Mouse (Mus musculus) forebrain, embryonic 13.5 days (tissue): ENCODE data around the gene Tns1. TPM values are rescaled to one million over a fixed set of nuclear protein-coding genes. Genes with fewer than 3 reads are reported as not detected.
"Not testable (repeated sequence)": the region's sequence is repeated elsewhere in the genome, so short reads cannot be mapped to it uniquely, and the experiment has no call there.

Source experiments
- ATAC-seq: fragments of 200-750 bp; cut with Nextera tagmentation; 2 replicates; pipeline ENCODE4 v1.8.0; 2017
- H3K27ac ChIP-seq: fragments of 300-500 bp; sonication (generic); 2 replicates; pipeline ENCODE4 v1.5.1; 2015; ENCODE audit warnings: inconsistent platforms, mild to moderate bottlenecking, moderate library complexity
- H3K27me3 ChIP-seq: fragments of 300-500 bp; sonication (generic); 2 replicates; pipeline ENCODE4 v1.6.1; 2015; ENCODE audit warnings: mild to moderate bottlenecking, inconsistent platforms
- H3K36me3 ChIP-seq: fragments of 300-500 bp; sonication (generic); 2 replicates; pipeline ENCODE4 v1.6.1; 2015; ENCODE audit warnings: mild to moderate bottlenecking, inconsistent platforms; ENCODE audit not compliant: poor library complexity, severe bottlenecking
- H3K4me1 ChIP-seq: fragments of 300-500 bp; sonication (generic); 2 replicates; pipeline ENCODE4 v1.6.1; 2015; ENCODE audit warnings: inconsistent platforms
- H3K4me2 ChIP-seq: fragments of 300-500 bp; sonication (generic); 2 replicates; pipeline ENCODE4 v1.6.1; 2015; ENCODE audit warnings: inconsistent platforms, mild to moderate bottlenecking, moderate library complexity
- H3K4me3 ChIP-seq: fragments of 300-500 bp; sonication (generic); 2 replicates; pipeline ENCODE4 v1.5.1; 2015; ENCODE audit warnings: mild to moderate bottlenecking, inconsistent platforms
- H3K9ac ChIP-seq: fragments of 300-500 bp; sonication (generic); 2 replicates; pipeline ENCODE4 v1.6.1; 2015; ENCODE audit warnings: mild to moderate bottlenecking, inconsistent platforms
- H3K9me3 ChIP-seq: fragments of 300-500 bp; sonication (generic); replicated peaks from 2 replicates; pipeline ENCODE4 v1.6.1; 2016; ENCODE audit warnings: inconsistent platforms
- WGBS: fragments of 180-500 bp; shearing (Covaris S2); methylation state at CpG from one replicate; pipeline ENCODE4 v1.1.7; 2015; 5-methylcytosine and 5-hydroxymethylcytosine counted together
- polyA plus RNA-seq: library from polyadenylated mRNA; unstranded; fragments of >200 nt; fragmentation: Nextera tagmentation; extraction: Ambion mirVana; gene quantifications from 2 replicates; pipeline ENCODE4 v1.2.1, GENCODE M21; 2015

Gene Tns1
- polyA plus RNA-seq, 1 experiment from 2014 or later, result 10.4 TPM

DNA sequence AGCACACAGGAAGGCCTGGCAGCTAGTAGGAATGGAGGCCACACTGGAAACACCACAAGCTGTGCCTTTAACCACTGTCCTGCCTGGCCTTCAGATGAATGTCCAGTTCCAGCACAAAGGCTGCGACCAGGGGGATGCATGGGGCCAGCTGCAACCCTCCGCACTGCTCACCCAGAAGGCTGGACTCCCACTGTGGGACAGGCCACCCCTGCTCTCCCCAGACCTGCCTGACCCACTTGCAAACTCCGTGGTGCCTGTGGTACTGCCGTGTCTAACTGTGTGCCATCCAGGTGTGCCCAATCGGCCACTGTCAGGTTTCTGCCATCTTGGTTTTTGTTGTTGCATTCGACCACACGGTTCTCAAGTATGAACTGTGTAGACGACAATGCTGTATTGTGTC, 219.6 kb downstream of the Tns1 start:
- ATAC-seq, result no peak
- no peak overlapping the region for H3K9ac ChIP-seq
- no peaks in the 10 kb centered on the region for H3K9me3 ChIP-seq
- no peak overlapping the region for H3K4me3 ChIP-seq
- no peak overlapping the region for H3K27ac ChIP-seq
- H3K27me3 ChIP-seq, result no peaks in the 10 kb centered on the region
- 88% methylated on average over 8 of the region's 8 CpGs for WGBS
- H3K4me2 ChIP-seq, result no peak overlapping the region
- peaks cover 10% of the 10 kb centered on the region for H3K4me1 ChIP-seq
- no peaks in the 10 kb centered on the region for H3K36me3 ChIP-seq

DNA sequence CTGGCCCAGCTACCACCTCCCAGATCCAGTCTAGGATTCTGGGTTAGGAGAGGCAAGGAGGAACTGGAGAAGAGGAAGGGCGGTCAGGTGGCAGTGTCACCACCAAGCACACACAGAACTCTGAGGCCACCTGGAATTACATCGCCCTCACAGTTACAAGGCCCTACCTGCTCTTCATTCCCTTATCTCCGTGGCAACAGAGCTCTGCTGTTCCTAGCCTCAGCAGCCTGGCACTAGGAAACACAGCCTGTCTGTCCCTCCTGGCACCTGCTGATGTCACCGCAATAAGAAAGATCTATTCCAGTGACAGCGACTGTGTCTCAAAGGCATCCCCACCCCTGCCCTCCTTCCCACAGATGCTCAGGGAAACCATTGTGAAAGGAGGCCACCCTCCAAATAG, 221.2 kb downstream of the Tns1 start:
- H3K4me2 ChIP-seq, result no peak overlapping the region
- peaks cover 10% of the 10 kb centered on the region for H3K4me1 ChIP-seq
- H3K36me3 ChIP-seq, result no peaks in the 10 kb centered on the region
- H3K27ac ChIP-seq, result no peak overlapping the region
- H3K4me3 ChIP-seq, result no peak overlapping the region
- no peak overlapping the region for H3K9ac ChIP-seq
- H3K27me3 ChIP-seq, result no peaks in the 10 kb centered on the region
- no peaks in the 10 kb centered on the region for H3K9me3 ChIP-seq
- WGBS, result 86% methylated on average over 5 of the region's 5 CpGs
- 0 out of 2 replicates have a peak, but pooled peaks have one; percentile 28 for ATAC-seq

DNA sequence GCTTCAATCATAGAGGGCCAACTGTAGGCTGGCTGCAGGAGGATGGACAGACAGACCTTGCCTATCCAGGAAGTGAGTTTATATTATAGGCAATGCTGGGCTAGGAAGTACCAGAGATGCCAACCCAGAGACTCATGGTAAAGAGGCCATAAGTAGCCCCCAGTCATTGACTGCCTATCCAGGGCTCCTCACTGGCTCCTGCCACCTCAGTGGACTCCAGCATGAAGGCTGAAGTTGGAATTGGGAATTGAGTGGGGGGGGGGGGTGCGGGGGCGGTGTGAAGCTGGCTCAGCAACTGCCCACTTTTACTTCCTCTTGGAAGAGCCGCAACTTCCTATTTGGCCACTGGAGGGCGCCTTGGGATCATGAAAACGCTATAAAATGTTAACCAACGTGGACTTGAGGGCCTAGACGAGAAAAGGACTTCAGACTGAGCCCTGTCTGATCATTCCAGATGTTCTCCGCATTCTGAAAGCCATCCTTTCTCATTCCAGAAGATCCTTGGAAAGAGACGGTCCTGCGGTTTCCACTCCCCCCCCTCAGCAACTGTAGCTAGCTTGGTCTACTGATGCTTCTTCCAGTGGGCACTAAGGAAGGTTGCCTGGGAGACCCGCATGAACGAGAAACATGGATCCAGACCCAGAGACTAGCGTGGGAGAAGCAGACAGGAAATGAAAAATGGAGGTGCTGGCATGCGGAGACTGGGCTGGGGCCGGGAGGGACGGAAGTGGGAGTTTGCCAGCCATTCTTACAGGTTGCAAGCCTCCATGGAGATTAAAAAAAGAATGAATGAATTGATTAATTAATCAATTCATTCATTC, 221.9 kb downstream of the Tns1 start:
- Histone ChIP-seq H3K4me1 (peaks cover 10% of the 10 kb centered on the region), H3K9me3 (no peaks in the 10 kb centered on the region), H3K9ac (no peak overlapping the region), H3K27me3 (no peaks in the 10 kb centered on the region), H3K36me3 (no peaks in the 10 kb centered on the region), H3K4me3 (no peak overlapping the region), H3K4me2 (no peak overlapping the region), H3K27ac (no peak overlapping the region)
- peak; percentile 57 for ATAC-seq
- WGBS, result 27% methylated on average over 16 of the region's 16 CpGs

DNA sequence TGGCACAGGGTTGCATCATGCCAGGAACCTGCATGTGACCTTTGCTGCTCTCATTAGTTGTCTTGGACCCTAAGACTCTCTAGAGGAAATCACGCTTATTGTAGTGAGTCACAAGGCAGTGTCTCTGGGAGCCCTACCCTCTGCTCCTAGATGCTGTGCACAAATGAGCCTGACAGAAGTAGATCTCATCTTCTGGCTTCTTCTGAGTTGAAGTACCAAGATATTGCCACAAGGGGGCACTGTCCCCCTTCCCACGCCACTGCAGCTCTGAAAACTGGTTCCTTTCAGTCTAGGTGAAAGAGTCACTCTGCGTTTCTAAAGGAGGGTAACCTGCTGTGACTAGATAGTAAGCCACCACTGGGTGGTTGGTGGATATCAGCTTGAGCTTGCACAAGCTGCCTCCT, 222.8 kb downstream of the Tns1 start:
- no peak overlapping the region for H3K9ac ChIP-seq
- 4% methylated on average over 3 of the region's 3 CpGs for WGBS
- H3K9me3 ChIP-seq, result no peaks in the 10 kb centered on the region
- no peak overlapping the region for H3K4me2 ChIP-seq
- H3K27ac ChIP-seq, result no peak overlapping the region
- H3K27me3 ChIP-seq, result no peaks in the 10 kb centered on the region
- peak; percentile 70 for ATAC-seq
- peaks cover 10% of the 10 kb centered on the region for H3K4me1 ChIP-seq
- no peak overlapping the region for H3K4me3 ChIP-seq
- H3K36me3 ChIP-seq, result no peaks in the 10 kb centered on the region

DNA sequence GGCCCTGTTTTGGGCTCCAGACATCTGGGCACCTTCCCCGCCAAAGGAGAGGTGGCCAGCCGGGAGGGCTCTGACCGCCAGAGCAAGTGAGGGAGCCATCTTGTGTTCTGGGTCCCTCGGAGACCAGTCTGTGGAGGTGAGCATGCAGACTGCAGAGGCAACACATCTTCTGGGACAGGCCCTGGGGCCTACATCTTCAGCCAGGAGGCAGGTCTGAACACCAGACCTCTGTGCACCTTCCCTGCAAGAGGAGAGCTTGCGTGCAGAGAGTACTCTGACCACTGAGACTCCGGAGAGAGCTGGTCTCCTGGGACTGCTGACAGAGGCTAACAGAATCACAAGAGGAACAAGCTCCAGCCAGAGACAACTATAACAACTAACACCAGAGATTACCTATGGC, 228.8 kb downstream of the Tns1 start:
- H3K9me3 ChIP-seq, H3K27me3 ChIP-seq, H3K27ac ChIP-seq, ATAC-seq, H3K4me1 ChIP-seq, H3K9ac ChIP-seq, H3K4me2 ChIP-seq, H3K36me3 ChIP-seq, H3K4me3 ChIP-seq: not testable (repeated sequence)
- 97% methylated on average over 6 of the region's 6 CpGs for WGBS

DNA sequence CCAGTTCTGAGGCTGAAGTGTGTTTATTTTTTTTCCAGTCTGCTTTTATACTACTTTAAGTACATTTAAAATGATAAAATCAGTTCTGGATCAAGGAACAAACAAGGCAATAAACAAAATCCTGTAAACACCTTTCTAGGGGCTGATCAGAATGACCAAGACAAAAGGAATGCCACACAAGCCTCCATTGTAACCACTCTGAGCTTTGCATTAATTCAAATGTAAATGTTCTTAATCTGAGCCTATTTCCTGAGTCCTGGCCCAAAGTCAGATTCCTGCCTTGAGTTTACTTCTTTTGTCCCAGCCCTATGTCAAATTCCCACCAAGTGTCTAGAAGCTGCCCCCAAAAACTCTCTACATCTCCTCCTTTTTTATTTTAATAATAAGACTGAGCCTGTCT, 243.5 kb downstream of the Tns1 start:
- H3K27me3 ChIP-seq, result no peaks in the 10 kb centered on the region
- ATAC-seq, result no peak
- no peak overlapping the region for H3K4me2 ChIP-seq
- no peak overlapping the region for H3K4me3 ChIP-seq
- H3K9me3 ChIP-seq, result no peaks in the 10 kb centered on the region
- no peak overlapping the region for H3K27ac ChIP-seq
- H3K36me3 ChIP-seq, result no peaks in the 10 kb centered on the region
- no peaks in the 10 kb centered on the region for H3K4me1 ChIP-seq
- no peak overlapping the region for H3K9ac ChIP-seq

DNA sequence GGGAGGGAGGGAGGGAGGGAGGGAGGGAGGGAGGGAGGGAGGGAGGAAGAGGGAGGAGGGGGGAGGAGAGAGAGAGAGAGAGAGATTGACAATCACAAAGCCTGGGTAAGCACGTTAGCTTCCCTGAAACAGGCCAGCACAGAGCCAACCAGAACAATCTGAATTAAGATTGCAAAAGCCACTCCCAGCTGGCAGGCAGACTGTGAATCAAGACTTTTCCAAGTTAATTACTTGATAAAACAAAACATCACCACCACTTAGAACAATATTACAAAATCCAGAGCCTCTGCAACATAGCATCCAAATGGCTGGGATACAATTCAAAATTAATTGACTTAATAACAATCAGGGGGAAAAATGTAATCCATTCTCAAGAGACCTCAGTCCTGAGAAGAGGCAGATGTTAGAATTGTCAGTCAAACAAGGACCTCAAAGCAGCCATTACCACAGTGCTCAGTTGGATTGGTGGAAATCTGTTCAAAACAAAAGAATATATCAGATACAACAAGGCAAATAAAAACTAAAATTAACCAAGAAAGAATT, 248.5 kb downstream of the Tns1 start:
- H3K9ac ChIP-seq, result no peak overlapping the region
- H3K27me3 ChIP-seq, result no peaks in the 10 kb centered on the region
- no peak overlapping the region for H3K4me2 ChIP-seq
- no peak overlapping the region for H3K27ac ChIP-seq
- H3K4me3 ChIP-seq, result no peak overlapping the region
- WGBS, result 11% methylated on average over 1 of the region's 1 CpGs
- H3K36me3 ChIP-seq, result no peaks in the 10 kb centered on the region
- no peaks in the 10 kb centered on the region for H3K4me1 ChIP-seq
- H3K9me3 ChIP-seq, result no peaks in the 10 kb centered on the region
- ATAC-seq, result no peak

DNA sequence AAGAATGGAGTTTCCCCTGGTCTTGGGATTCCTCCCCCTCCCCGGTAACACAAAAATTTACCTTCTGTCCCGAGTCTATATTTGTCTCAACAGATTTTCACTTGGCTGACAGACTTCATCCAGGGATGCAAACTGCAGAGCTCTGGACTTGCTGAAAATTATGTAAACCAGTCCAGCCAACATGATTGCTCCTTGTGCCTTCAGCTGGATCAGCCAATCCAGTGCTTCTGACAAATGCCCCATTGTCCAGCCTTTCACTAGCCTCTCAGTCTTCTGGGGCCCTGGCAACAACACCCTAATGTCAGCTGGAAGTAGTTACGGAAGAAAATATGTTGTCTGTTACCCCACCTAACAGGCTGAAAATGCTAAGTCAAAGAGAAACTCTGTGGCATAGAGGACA, 259.9 kb downstream of the Tns1 start:
- no peaks in the 10 kb centered on the region for H3K9me3 ChIP-seq
- H3K4me3 ChIP-seq, result no peak overlapping the region
- 70% methylated on average over 3 of the region's 3 CpGs for WGBS
- ATAC-seq, result no peak
- H3K27me3 ChIP-seq, result no peaks in the 10 kb centered on the region
- no peak overlapping the region for H3K9ac ChIP-seq
- no peak overlapping the region for H3K27ac ChIP-seq
- H3K4me1 ChIP-seq, result peaks cover 9% of the 10 kb centered on the region
- H3K4me2 ChIP-seq, result no peak overlapping the region
- H3K36me3 ChIP-seq, result no peaks in the 10 kb centered on the region

DNA sequence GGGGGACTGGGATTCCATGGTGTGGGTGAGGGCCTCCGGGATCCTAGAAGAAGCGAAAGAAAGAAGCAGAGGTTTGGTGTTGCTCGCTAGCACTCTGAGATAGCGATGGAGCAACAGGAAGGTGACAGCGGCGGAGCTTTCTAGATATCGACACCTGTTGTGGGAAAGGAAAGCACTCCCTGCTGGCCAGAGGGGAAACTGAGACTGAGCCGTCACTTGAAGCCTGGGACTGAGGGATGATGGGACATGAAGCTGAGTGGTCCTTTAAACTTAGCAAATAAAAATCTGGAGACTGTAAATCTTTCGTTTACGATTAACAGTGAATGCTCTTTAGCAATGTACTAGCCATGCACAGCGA, 261.2 kb downstream of the Tns1 start:
- Histone ChIP-seq H3K27me3 (no peaks in the 10 kb centered on the region), H3K4me3 (no peak overlapping the region), H3K4me1 (peaks cover 9% of the 10 kb centered on the region), H3K9ac (no peak overlapping the region), H3K36me3 (no peaks in the 10 kb centered on the region), H3K27ac (no peak overlapping the region), H3K9me3 (no peaks in the 10 kb centered on the region), H3K4me2 (0 out of 2 replicates have a peak overlapping the region, but pooled peaks have one; percentile 0)
- ATAC-seq, result peak; percentile 39; the same call in 1 of the 2 replicates
- WGBS, result 54% methylated on average over 11 of the region's 11 CpGs

DNA sequence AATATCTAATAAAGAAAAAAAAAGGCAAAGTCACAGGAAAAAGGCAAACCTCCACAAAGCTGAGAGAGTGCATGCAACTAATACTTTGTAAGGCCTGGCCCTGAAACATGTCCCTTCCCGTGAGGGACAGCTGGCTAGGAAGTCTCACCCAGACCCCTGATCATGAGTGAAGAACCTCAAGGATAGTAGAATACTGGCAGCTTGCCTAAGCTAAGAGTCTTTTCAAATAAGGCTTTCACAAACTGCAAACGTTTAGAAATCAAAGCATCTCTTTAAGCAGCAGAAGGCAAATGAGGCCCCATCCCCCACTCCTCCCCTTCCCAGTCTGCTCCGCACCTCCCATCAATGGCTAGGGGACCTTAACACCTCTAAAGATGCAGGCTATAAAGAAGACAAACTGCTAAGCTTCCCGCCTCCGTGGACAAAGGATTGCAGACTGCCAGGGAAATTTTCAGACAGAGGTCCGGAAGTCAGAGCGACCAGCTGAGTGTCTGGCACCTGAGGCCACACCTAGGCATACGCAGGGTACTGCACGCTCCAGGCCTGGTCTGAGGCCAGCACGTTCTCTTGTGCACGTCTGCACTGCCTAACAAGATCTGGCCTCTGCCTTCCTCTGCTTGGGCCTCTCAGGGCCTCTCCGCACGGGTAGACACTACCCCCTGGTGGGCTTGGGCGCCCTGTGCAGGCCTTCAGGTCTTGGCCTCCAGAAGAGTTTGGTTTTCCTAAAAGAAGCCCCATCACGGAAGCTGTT, 261.8 kb downstream of the Tns1 start:
- 10% methylated on average over 15 of the region's 15 CpGs for WGBS
- Histone ChIP-seq H3K36me3 (no peaks in the 10 kb centered on the region), H3K4me1 (peaks cover 9% of the 10 kb centered on the region), H3K4me2 (peak overlapping the region; percentile 21; the same call in 1 of the 2 replicates), H3K27me3 (no peaks in the 10 kb centered on the region), H3K27ac (no peak overlapping the region), H3K9ac (no peak overlapping the region), H3K9me3 (no peaks in the 10 kb centered on the region), H3K4me3 (no peak overlapping the region)
- ATAC-seq, result peak; percentile 97

DNA sequence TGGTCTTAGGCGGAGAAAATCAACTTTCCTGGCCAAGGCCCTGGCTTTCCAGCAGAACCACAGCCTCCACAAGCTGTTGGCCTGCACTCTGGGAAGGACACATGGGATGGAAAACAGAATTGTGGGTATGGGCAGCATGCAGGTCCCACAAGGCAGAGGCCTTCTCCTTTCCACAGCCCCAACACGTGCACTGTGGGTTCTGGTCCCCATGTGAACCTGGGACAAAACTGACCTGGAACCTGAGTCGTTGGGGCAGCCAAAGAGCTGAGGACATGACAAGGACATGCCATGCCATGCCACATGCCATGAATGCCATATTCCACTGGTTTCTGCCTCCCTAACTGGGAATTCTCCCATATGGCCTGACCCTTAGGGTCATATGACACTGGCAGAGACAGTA, 263.8 kb downstream of the Tns1 start:
- H3K27me3 ChIP-seq, result no peaks in the 10 kb centered on the region
- H3K27ac ChIP-seq, result no peak overlapping the region
- no peak overlapping the region for H3K4me2 ChIP-seq
- H3K36me3 ChIP-seq, result no peaks in the 10 kb centered on the region
- 79% methylated on average over 3 of the region's 3 CpGs for WGBS
- ATAC-seq, result no peak
- no peak overlapping the region for H3K4me3 ChIP-seq
- H3K4me1 ChIP-seq, result peaks cover 9% of the 10 kb centered on the region
- H3K9me3 ChIP-seq, result no peaks in the 10 kb centered on the region
- no peak overlapping the region for H3K9ac ChIP-seq
